Mouse (Mus musculus): Measurements from ENCODE around the gene Cntfr.
"Not testable (repeated sequence)": the region's sequence is repeated elsewhere in the genome, so short reads cannot be mapped to it uniquely, and the experiment has no call there.

Cntfr gene

DNA sequence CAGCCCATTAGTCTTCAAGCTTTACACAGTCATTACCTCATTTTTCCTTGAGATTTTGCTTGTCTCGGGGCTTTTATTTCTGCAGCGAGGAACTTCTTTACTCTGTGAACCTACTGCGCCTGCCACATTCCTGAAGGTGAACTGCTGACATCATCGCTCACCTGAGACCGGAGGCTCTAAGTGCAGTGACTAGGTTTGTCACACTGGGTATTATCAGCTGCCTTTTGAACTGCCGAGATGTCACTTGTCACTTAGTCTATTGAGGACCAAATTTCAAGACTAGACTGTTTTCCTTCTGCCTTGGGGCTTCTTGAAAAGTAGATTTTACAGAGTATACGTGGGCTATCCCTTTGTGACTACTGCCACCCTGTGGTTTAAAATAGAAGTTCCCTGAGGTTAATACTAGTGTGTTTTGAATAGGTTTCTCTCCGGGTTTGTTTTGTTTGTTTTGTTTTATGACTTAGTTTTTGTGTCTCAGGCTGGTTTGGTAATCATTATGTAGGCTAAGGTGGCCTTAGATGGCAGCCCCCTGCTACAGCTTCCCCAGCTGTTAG is 11.4 kb upstream of the Cntfr start:
- DNase-seq (ENCODE audit: low spot score): peak; percentile 43

- DNase-seq (ENCODE audit: low spot score): peak; percentile 59
Observed at GRCm38 (mm10) chr4:41707011-41707535, 10.2 kb upstream of the Cntfr start.

GRCm38 (mm10) chr4:41705922-41706754 is 9.2 kb upstream of the Cntfr start:
- DNase-seq (ENCODE audit: low spot score): no peak

DNA sequence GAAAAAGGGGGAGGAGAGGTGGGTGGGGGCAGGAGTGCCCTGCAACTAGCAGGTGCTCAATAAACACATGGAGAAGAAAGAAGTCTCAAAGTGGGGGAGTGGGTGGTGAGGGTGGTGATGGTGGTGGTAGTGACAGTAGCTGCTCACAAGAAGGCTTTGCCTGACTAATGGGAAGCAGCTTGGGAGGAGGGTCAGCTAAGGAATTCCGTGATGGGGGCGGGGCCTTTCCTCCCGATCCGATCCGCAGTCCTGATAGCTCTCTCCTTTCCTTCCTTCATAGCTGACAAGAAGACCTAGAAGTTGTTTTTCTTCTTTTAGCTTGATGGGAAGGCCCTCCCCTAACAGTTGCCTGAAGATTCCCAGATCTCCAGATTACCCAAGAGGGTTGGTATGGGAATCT is 7.8 kb upstream of the Cntfr start:
- DNase-seq (ENCODE audit: low spot score): no peak

DNA sequence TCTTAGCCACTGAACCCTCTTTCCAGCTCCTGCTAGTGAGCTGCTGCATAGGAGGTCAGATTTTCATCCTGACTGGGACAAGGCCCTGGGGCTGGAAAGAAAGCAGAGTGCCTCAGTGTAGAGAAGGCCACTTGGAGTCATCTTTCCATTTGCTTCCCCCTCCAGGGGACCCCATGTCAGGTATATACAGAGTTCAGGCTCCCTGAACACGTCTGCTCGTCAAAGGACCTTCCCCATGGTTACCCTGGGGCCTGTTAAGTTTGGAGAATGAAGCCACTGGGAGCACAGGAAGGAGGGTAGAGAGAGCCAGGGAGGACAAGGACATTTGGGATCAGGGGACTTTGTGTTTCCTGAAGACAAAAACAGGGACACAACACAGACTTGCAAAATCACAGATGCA is 5.3 kb upstream of the Cntfr start:
- DNase-seq (ENCODE audit: low spot score): not testable (repeated sequence)

DNA sequence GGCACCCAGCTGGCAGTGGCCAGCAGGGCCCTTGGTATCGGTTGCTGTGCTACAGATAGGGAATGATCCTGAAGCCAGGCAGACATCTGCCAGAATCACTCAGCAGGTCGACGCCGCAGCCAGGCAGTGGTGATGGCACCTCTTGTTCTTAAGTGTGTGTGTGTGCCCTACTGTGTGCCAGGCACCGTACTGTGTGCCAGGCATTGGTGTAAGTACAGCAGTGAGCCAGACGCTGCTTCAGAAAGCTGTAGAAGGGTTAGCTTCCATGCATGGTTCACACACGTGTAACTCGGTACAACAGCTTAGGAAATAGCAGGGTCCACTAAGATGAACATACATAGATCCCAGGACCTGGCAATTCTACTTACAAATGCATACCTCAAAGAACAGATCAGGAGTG is 3.3 kb upstream of the Cntfr start:
- DNase-seq (ENCODE audit: low spot score): not testable (repeated sequence)

DNA sequence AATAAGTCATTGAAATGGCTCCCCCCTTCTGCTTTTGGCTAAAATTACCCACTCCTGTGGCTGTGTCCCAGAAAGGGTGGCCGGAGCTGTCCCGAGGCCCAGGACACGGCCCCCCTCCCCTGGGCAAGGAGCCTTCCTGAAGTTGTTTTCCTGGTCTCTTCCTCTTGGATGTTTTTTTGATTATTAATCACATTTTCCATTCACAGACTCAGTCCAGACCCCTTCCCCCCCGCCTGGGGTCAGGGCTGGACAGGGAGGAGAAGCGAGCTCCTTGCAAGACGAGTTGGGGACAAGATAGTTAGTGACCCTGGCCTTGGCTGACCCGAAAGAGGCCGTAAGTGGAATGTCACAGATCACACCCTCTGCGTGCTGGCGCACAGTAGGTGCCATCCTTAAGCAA is 2.9 kb upstream of the Cntfr start, which contains the start of gene Il11ra1:
Gene Il11ra1, plus strand, starts transcription at position 207 of the 400 bp plus-strand sequence.
- not testable (repeated sequence) for DNase-seq (ENCODE audit: low spot score)

DNA sequence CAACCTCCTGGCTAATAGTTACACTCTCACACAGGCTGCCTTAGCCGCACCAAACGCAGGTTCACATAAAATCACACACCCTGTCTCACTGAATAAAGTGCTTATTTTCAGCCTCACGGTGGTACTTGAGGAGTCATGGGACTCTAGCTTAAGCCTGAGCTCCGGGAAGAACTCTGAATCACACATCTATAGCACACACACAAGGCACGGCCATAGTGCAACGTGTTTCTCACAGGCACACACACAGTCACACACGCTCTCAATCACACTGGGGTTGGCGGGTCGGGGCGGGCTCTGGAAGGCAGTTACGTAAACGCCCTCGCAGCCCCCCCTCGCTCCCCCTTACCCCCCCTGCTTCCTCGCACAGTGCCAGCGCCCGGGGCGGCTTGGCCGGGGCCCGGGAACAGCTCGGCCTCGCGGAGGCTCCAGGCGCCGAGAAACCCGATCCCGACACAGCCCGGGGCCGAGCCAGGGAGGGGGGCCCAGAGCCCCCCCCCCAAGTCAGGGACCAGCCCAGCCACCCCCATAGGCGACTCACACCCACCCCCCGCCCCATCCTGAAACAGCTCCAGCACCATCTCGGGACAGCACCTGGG is 1.6 kb upstream of the Cntfr start:
- DNase-seq (ENCODE audit: low spot score): not testable (repeated sequence)

GRCm38 (mm10) chr4:41696452-41696851 is 437 bp downstream of the Cntfr start:
- DNase-seq (ENCODE audit: low spot score): not testable (repeated sequence)

GRCm38 (mm10) chr4:41695800-41696199 is 1.1 kb downstream of the Cntfr start:
- DNase-seq (ENCODE audit: low spot score): not testable (repeated sequence)

GRCm38 (mm10) chr4:41693511-41693910 is 3.4 kb downstream of the Cntfr start:
- not testable (repeated sequence) for DNase-seq (ENCODE audit: low spot score)

- not testable (repeated sequence) for DNase-seq (ENCODE audit: low spot score)
Observed at GRCm38 (mm10) chr4:41690014-41690413, 6.9 kb downstream of the Cntfr start.

DNA sequence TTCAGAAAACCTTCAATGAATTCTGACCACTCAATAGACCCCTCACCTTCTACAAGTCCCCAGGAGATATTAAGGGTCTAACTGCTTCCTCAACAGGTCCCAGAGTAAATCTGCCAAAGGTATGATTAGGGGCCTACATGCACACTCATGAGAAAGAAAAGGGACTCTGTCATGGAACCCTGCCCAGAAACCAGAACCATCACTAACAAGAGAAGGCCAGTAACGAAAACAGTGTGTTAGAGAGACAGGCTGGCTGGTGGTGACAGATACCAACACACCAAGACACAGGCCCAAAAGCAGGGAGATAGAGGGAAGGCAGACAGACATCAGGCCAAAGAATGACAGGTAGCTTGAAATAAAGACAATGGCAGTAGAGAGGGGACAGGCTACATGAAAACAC is 8.3 kb downstream of the Cntfr start:
- DNase-seq (ENCODE audit: low spot score): not testable (repeated sequence)

DNA sequence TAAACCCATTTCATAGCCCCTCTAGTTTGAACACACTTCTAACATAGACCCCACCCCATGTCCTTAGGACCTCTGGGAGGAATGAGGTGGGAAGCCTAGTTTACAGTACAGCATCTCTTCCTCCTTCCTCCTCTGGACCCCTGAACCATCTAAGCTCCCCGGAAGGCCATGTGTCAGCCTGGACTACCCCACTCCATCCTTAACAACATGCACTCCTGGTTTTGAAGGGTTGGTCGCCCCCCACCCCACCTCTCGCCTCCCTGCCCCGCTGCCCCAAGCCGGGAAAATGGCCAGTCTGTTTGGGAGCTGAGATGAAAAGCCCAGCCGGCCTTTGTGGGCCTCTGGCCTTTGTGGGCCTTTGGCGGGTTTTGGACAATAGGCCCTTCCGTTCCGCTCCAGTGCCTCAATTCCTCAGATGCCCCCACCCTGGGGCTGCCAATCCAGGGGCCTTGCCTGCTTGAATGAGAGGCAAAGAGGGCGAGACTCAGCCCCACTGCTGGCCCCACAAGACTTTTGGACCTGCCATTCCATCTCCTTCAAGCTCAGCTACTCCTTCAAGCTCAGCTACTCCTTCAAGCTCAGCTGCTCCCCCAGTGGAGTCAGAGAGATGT is 10.9 kb downstream of the Cntfr start:
- DNase-seq (ENCODE audit: low spot score): not testable (repeated sequence)

DNA sequence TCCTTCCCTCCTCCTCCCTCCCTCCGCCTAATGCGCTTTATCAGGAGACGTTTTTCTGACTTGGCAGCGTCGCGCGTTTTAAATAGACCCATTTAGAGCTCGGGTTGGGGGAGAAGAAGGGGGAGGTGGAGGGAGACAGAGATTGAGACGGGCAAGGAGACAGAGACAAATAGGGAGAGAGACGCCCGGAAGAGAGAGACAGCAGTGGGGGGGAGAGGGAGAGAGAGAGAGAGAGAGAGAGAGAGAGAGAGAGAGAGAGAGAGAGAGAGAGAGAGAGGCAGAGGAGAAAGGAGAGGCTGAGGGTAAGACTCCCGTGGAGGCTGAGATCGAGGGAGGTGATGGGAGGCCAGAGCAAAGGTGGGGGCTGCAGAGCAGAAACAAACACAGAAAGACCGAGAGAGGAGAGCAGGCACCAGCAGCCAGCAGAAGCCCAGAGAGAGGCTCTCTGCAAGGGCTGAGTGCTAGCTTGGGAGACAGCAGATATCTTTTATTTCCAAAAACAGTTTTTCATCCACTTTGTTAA is 11.9 kb downstream of the Cntfr start:
- not testable (repeated sequence) for DNase-seq (ENCODE audit: low spot score)

DNA sequence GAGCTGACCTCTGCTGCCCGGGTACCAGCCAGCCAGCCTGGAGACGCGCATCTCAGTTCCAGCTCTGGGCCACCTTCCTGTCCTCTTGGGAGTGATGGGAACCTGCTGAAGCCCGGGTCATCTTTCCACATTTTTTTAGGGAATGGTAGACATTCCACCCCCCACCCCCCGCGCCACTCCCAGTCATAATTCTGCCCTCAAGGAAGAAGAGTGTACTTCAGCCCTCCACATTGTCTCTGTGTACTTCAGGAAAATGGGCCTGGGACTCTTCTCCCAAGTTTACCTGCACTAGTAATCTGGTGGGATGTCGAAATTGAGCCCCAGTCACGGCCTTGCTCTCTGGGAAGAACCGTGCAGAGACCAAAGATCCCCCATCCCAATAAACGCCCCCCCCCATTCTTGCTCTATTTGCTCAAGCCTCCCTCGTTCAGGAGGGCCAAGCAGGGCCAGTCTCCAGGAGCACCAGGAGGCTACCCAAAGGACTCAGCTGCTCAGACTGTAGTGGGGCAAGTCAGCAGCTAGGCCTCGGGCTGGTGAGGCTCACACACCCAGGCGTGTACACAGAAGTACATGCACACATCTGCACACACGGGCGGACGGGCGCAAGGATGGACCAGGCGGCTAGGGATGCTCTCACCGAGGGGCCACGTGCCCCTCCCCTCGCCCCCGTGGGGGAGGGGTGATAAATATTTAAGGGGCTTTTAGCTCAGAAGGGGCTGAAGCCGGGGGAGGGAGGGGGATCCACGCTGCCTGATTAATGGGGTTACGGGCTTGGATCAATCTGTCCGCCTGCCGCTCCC is 12.6 kb downstream of the Cntfr start:
- DNase-seq (ENCODE audit: low spot score): not testable (repeated sequence)

DNA sequence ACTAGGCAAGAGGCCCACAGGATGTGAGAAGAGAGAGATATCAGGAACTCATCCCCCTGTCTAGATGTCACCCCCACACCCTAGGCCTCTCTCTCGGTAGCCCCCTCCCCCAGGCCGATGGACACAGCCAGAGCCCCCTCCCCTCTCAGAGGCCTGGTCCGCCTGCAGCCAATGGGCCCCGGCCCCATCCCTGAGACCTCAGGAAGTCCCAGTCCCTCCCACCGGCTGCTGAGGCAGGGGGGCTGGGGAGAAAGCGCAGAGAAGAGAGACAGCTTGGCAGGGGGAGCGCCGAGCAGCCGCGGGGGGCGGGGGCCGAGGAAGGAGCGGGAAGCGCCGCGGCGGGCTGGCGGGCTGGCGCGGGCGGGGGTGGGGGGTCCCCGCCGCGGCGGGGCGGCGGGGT is 13.6 kb downstream of the Cntfr start:
- DNase-seq (ENCODE audit: low spot score): not testable (repeated sequence)

GRCm38 (mm10) chr4:41682789-41683188 is 14.1 kb downstream of the Cntfr start:
- DNase-seq (ENCODE audit: low spot score): no peak

DNA sequence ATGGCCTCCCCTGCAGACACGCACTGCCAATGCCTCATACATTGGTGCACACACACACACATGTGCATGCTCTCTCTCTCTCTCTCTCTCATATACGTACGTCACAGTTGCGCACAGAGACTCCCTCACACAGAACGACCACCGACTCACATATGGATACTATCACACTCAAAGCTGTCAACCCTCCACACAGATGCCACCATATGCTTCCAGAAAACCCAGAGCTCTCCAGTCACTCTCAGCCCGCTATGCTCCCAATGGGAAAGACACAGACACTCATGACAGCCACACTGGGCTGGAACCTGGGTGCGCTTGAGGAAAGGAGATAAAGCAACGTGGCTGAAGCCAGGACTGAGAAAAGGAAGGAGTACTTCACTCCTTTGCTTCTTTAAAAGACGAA is 14.9 kb downstream of the Cntfr start:
- DNase-seq (ENCODE audit: low spot score): no peak

GRCm38 (mm10) chr4:41681176-41681575 is 15.7 kb downstream of the Cntfr start:
- no peak for DNase-seq (ENCODE audit: low spot score)

GRCm38 (mm10) chr4:41679291-41679690 is 17.6 kb downstream of the Cntfr start:
- DNase-seq (ENCODE audit: low spot score): no peak
